Mouse (Mus musculus) forebrain, embryonic 11.5 days (tissue): ENCODE measurements around the gene Fem1a. TPM values are rescaled to one million over a fixed set of nuclear protein-coding genes. Genes with fewer than 3 reads are reported as not detected.

Experiments used
- ATAC-seq: fragments of 200-750 bp; cut with Nextera tagmentation; replicated peaks from 2 replicates; pipeline ENCODE4 v1.8.0; 2017; ENCODE audit warnings: moderate TSS enrichment; ENCODE audit not compliant: low FRiP score
- DNase-seq: peaks from one replicate; pipeline ENCODE4 v3.0.0-alpha.2; 2017; ENCODE audit warnings: low spot score
- H3K27ac ChIP-seq: fragments of 300-500 bp; sonication (generic); 2 replicates; pipeline ENCODE4 v1.5.1; 2014; ENCODE audit warnings: low read depth, low read length
- H3K27me3 ChIP-seq: fragments of 300-500 bp; sonication (generic); 2 replicates; pipeline ENCODE4 v1.6.1; 2014; ENCODE audit warnings: mild to moderate bottlenecking, low read length, mixed read lengths; ENCODE audit not compliant: control insufficient read depth, insufficient read depth
- H3K36me3 ChIP-seq: fragments of 300-500 bp; sonication (generic); 2 replicates; pipeline ENCODE4 v1.6.1; 2014; ENCODE audit warnings: mild to moderate bottlenecking, low read length, moderate library complexity, mixed read lengths; ENCODE audit not compliant: control insufficient read depth, insufficient read depth
- H3K4me1 ChIP-seq: fragments of 300-500 bp; sonication (generic); replicated peaks from 2 replicates; pipeline ENCODE4 v1.6.1; 2014; ENCODE audit warnings: low read length, mixed read lengths; ENCODE audit not compliant: control insufficient read depth, insufficient read depth
- H3K4me2 ChIP-seq: fragments of 300-500 bp; sonication (generic); 2 replicates; pipeline ENCODE4 v1.6.1; 2014; ENCODE audit warnings: low read depth, mild to moderate bottlenecking, low read length, moderate library complexity, mixed read lengths; ENCODE audit not compliant: severe bottlenecking
- H3K4me3 ChIP-seq: fragments of 300-500 bp; sonication (generic); 2 replicates; pipeline ENCODE4 v1.5.1; 2014; ENCODE audit warnings: low read depth, low read length
- H3K9ac ChIP-seq: fragments of 300-500 bp; sonication (generic); 2 replicates; pipeline ENCODE4 v1.6.1; 2014; ENCODE audit warnings: low read length
- H3K9me3 ChIP-seq: fragments of 300-500 bp; sonication (generic); 2 replicates; pipeline ENCODE4 v1.6.1; 2016; ENCODE audit warnings: low read length, mixed read lengths; ENCODE audit not compliant: control insufficient read depth
- WGBS: fragments of 180-500 bp; shearing (Covaris S2); extraction: QIAGEN DNeasy Blood & Tissue Kit; methylation state at CpG from one replicate; pipeline ENCODE4 v1.1.7; 2014; 5-methylcytosine and 5-hydroxymethylcytosine counted together
- polyA plus RNA-seq: library from polyadenylated mRNA; unstranded; fragments of >200 nt; fragmentation: Nextera tagmentation; extraction: Ambion mirVana; gene quantifications from 2 replicates; pipeline ENCODE4 v1.2.1, GENCODE M21; 2014

The Fem1a gene
- polyA plus RNA-seq, 1 experiment from 2014 or later: 16.5 TPM

DNA sequence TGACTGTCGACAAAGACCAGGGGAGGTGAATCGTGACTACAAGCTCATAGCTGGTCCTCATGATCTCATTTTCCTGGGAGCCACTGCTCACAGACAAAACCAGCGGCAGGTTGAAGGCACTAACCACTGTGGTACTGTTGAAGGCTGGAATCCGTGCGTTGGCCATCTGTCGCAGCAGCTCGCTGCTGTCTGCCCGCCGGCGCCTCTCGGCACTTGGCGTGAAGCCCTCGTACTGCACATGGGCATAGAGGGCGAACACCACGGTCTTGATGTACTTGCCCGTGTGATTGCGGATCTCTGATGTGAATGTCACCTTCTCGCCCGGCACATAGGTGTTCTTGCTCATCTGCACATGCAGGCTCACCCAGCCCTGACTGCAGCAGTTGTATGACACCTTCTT is 37.6 kb downstream of the Fem1a start:
- no peaks in the 10 kb centered on the region for H3K36me3 ChIP-seq
- no peak for ATAC-seq
- WGBS: 90% methylated on average over 19 of the region's 19 CpGs

GRCm38 (mm10) chr17:56296201-56296600 is 39.6 kb downstream of the Fem1a start:
- Histone ChIP-seq H3K4me1 (peaks cover 4% of the 10 kb centered on the region; the same call in 1 of the 2 replicates), H3K9ac (no peak overlapping the region), H3K36me3 (no peaks in the 10 kb centered on the region), H3K4me2 (no peak overlapping the region), H3K4me3 (no peak overlapping the region), H3K27me3 (no peaks in the 10 kb centered on the region), H3K27ac (no peak overlapping the region), H3K9me3 (no peaks in the 10 kb centered on the region)
- no peak for DNase-seq
- 78% methylated on average over 1 of the region's 1 CpGs for WGBS
- ATAC-seq: no peak

More for the DNA sequence above, 37.6 kb downstream of the Fem1a start:
- Histone ChIP-seq H3K9ac (no peak overlapping the region), H3K4me1 (peaks cover 18% of the 10 kb centered on the region), H3K4me3 (no peak overlapping the region), H3K9me3 (no peaks in the 10 kb centered on the region), H3K27ac (no peak overlapping the region), H3K27me3 (no peaks in the 10 kb centered on the region), H3K4me2 (no peak overlapping the region)
- no peak for DNase-seq

DNA sequence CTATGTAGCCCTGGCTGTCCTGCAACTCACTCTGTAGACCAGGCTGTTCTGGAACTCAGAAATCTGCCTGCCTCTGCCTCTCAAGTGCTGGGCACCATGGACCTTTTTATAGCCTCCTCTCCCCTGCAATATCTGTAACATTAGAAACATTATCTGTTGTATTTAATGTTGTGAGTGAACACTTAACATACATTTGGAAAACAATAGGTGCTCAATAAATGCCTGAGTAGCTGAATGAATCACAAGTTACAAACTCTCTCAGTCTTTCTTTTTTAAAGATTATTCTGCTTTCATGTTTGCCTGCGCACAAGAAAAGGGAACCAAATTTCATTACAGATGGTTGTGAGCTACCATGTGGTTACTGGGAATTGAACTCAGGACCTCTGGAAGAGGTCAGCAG is 41.6 kb downstream of the Fem1a start:
- Histone ChIP-seq H3K36me3 (no peaks in the 10 kb centered on the region), H3K9ac (no peak overlapping the region), H3K4me2 (no peak overlapping the region), H3K4me1 (peaks cover 8% of the 10 kb centered on the region; the same call in 1 of the 2 replicates), H3K4me3 (no peak overlapping the region), H3K27ac (no peak overlapping the region), H3K9me3 (no peaks in the 10 kb centered on the region), H3K27me3 (no peaks in the 10 kb centered on the region)
- DNase-seq (no peak), ATAC-seq (no peak)
- 96% methylated on average over 1 of the region's 1 CpGs for whole genome bisulfite sequencing

- peaks cover 11% of the 10 kb centered on the region for H3K4me1 ChIP-seq
- no peak for ATAC-seq
Measured at GRCm38 (mm10) chr17:56300186-56300585, 43.6 kb downstream of the Fem1a start, which contains the start of gene Arrdc5. Gene Arrdc5 (minus strand): TSS chr17:56300286.

GRCm38 (mm10) chr17:56302363-56302996 is 45.9 kb downstream of the Fem1a start:
- ATAC-seq (peak; percentile 38), DNase-seq (peak; percentile 80)
- H3K27me3 ChIP-seq: no peaks in the 10 kb centered on the region
- peaks cover 4% of the 10 kb centered on the region; the same call in 1 of the 2 replicates for H3K36me3 ChIP-seq
- 24% methylated on average over 13 of the region's 13 CpGs for WGBS
- H3K9me3 ChIP-seq: no peaks in the 10 kb centered on the region
- H3K4me3 ChIP-seq: peak overlapping the region; percentile 88
- peaks cover 22% of the 10 kb centered on the region for H3K4me1 ChIP-seq
- H3K27ac ChIP-seq: peak overlapping the region; percentile 94
- peak overlapping the region; percentile 45 for H3K9ac ChIP-seq
- peak overlapping the region; percentile 97 for H3K4me2 ChIP-seq

More at GRCm38 (mm10) chr17:56300186-56300585, 43.6 kb downstream of the Fem1a start, which contains the start of gene Arrdc5:
- no peak for DNase-seq
- Histone ChIP-seq H3K27ac (no peak within 1 kb of the TSS), H3K27me3 (no peaks in the 10 kb centered on the region), H3K9ac (no peak within 1 kb of the TSS), H3K9me3 (no peaks in the 10 kb centered on the region), H3K4me3 (no peak within 1 kb of the TSS), H3K36me3 (no peaks in the 10 kb centered on the region), H3K4me2 (no peak within 1 kb of the TSS)
- WGBS: 95% methylated on average over 9 of the region's 9 CpGs

DNA sequence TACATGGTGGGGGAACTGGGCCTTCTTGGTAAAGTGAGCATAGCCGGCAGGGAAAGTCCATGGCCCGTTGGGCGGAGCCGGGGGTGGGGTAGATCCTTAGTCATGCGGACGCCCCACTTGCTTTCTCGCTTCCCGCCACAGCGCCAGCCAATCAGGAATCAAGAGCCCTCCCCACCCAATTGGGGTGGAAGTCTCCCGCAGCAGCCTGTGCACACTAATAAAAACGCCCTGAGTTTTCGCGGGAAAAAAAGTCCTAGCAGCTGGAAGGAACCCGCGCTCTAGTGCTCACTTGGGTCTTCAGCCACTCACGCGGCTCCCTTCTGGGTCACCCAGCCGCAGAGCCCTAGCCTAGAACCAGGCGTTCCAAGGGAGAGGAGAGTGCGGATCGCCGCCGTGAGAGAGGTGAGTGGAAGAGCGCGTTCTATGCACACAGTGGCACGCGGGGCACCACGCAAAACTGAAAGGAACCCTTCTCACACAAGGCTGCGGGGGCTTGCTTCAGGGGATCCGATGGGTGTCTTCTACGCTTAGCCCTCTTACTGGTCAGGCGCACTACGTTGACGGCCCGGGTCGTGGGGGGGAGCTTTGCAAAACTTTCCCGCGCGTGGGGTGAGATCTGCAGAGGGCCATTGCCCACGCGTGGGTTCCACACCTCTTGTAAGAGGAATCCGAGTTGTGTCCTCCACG is 46.7 kb downstream of the Fem1a start, which contains the start of gene Uhrf1:
Uhrf1 (plus strand) TSS at position 162 of the 687 bp plus-strand sequence.
- Histone ChIP-seq H3K9ac (peak within 1 kb of the TSS; percentile 92), H3K36me3 (peaks cover 4% of the 10 kb centered on the region; the same call in 1 of the 2 replicates), H3K4me1 (peaks cover 25% of the 10 kb centered on the region), H3K4me3 (peak within 1 kb of the TSS; percentile 88), H3K4me2 (peak within 1 kb of the TSS; percentile 97), H3K27me3 (no peaks in the 10 kb centered on the region), H3K9me3 (no peaks in the 10 kb centered on the region), H3K27ac (peak within 1 kb of the TSS; percentile 94)
- ATAC-seq (peak; percentile 84), DNase-seq (peak; percentile 93)
- WGBS: under 1% methylated on average over 43 of the region's 43 CpGs

DNA sequence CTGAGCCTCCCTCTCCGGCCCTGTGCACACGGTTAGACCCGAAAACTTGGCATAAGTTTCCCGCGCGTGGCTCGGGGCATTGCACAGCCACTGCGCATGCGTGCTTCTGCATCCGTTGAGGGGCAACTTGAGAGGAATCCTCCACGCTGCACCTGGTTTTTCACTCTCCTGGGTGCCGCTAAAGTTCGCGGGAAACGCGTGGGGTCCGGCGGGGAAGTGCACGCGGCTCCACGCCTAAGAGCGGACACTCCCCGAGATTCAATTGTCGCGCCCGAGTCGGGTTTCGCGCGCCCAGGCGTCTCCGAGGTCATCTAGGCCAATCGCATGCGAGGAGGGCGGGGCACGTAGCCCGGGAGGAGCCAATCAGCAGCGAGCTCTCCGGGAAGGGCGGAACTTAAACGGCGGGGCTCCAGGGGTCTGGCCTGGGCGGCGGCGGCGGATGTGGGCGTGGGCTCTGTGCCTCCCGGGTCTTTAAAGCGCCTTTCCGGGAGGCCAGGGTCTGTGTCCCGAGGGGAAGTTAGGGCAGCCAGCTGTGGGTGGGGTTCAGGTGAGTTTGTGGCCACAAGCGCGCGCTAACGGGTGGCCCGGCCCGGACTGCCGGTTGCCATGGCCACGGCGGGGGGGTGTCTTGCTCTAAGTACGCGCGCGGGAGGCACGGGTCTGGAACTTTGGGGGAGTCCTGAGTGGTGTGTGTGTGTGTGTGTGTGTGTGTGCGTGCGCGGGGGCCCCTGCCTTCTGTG is 47.4 kb downstream of the Fem1a start:
- Histone ChIP-seq H3K4me1 (peaks cover 25% of the 10 kb centered on the region), H3K27me3 (no peaks in the 10 kb centered on the region), H3K9ac (peak overlapping the region; percentile 92), H3K4me3 (peak overlapping the region; percentile 88), H3K27ac (peak overlapping the region; percentile 94), H3K9me3 (no peaks in the 10 kb centered on the region), H3K4me2 (peak overlapping the region; percentile 97), H3K36me3 (peaks cover 4% of the 10 kb centered on the region; the same call in 1 of the 2 replicates)
- peak; percentile 98 for DNase-seq
- WGBS: under 1% methylated on average over 67 of the region's 68 CpGs
- ATAC-seq: peak; percentile 91

DNA sequence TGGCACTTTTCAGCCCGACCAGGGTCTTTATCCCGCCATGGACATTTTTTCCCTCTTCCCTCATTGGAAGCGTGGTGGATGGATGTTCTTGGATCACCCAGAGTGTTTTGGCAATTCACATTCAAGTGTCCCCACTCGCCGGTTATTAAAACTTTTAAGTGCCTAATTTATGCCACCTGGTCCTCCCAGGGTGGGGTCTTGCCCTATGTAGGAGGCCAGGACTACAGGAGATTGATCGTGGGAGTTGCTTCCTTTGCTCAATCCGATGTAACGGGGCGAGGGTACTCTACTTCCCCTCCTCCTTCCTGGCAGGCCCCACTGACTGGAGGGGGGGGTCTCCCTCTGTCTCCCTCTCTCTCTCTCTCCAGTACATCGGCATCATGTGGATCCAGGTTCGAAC is 48.1 kb downstream of the Fem1a start:
- H3K9me3 ChIP-seq: no peaks in the 10 kb centered on the region
- H3K9ac ChIP-seq: peak overlapping the region; percentile 92
- peak overlapping the region; percentile 88 for H3K4me3 ChIP-seq
- H3K4me2 ChIP-seq: peak overlapping the region; percentile 97
- H3K36me3 ChIP-seq: peaks cover 4% of the 10 kb centered on the region; the same call in 1 of the 2 replicates
- H3K27me3 ChIP-seq: no peaks in the 10 kb centered on the region
- ATAC-seq: no peak
- DNase-seq: no peak
- H3K4me1 ChIP-seq: peaks cover 25% of the 10 kb centered on the region
- 19% methylated on average over 11 of the region's 11 CpGs for WGBS
- no peak overlapping the region for H3K27ac ChIP-seq
